Mouse (Mus musculus) olfactory bulb, adult 2 months (tissue): Measurements from ENCODE around the gene Macrod1.

Experiments
- CTCF ChIP-seq: fragments of 200-500 bp; IDR thresholded peaks from 2 replicates; pipeline ENCODE4 v1.5.1; 2012; ENCODE audit warnings: low read depth, mild to moderate bottlenecking, low read length, moderate library complexity; ENCODE audit not compliant: insufficient read depth
- POLR2A ChIP-seq: fragments of 200-500 bp; IDR thresholded peaks from 2 replicates; pipeline ENCODE4 v1.6.1; 2012; ENCODE audit warnings: mild to moderate bottlenecking, low read depth, low read length, moderate library complexity; ENCODE audit not compliant: insufficient read depth

DNA sequence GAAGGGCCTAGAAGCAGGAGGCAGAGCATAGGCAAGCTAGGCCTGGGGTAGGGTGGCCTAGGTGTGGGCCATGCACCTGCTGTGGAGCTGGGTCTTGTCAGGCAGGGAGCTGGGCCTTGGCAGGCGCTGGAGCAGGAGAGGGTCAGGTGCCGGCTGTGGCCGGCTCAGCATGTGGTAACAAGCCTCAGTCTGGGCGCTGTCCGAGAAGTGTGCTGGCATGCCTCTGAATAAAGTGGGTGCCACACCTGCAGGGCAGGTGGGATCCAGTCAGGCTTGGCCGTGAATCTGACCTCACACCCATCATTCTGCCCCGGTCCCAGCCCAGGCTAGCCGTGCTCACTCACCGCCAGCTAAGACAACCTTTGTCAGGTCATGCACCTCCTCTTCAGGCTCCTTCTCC is 42.6 kb upstream of the Macrod1 start:
- TF ChIP-seq POLR2A (no peak), CTCF (no peak)
